Mouse (Mus musculus) ovary, postnatal 10 days (tissue): ENCODE data around the gene 1700016D06Rik.
"Not testable (repeated sequence)": the region's sequence is repeated elsewhere in the genome, so short reads cannot be mapped to it uniquely, and the experiment has no call there.

ENCODE experiments used
- DNase-seq: peaks from one replicate; pipeline ENCODE4 v3.0.0; 2022; ENCODE audit warnings: low spot score

Gene 1700016D06Rik

DNA sequence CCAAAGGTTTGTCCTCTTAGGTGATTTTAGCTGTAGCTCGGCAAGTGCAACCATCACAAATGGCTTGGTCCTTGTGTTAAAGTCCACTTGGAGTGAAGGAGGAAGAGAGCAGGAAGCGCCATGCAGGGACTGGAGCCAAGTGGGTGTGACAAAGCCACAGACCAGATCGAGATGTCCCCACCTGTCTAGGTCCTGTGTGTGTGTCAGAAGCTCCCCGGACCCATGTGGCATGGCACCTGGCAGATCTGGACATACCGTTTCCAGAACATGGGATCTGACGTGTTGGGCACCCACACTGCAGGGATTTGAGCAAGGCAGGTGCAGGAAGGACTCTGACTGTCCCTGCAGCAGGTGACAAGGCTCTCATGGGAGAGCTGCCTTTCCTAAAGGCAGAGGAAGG, 565 bp upstream of the 1700016D06Rik start:
- DNase-seq = no peak

DNA sequence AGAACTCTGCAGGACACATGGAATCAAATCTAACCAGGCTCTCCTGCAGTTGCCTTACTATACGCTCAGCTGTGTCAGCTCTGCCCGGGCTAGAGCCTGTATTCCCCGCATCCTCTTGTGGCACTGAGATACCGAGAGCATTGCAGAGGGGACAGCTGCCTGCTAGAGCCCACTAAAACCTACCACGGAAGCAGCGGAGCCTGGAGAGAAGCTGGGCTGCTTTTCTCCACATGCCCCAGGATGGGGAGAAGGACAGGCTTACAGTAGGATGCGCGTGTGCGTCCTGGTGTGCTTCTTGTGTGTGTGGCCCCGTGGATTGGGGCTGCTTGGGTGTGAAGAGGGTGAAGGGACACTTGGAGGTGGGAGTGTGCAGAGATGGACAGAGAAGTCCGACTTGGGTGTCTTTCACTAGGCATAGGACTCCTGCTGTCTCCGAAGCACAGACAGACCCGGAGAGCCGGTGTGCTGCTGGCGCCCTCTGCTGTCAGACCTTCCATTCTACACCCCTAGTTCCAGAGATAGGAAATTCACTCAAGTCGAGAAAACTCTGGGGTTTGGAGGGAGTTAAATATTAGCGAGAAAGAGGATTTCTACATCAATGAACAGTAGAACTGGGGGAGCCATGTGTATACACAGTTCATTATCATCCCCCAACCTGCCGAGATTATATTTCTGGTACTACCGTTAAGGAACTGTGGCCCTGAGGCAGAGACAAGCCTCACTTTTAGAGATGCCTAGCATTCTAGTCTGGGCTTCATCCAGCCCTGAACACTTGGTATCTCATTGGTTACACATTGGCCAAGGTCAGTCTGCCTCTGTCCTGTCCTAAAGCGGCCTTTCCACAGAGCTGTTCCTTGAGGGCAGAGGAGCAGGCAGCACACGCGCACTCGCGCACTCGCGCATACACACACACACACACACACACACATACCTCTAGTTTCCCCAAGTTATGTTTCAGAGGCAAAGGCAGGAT, 517 bp downstream of the 1700016D06Rik start:
- DNase-seq = peak; percentile 63

DNA sequence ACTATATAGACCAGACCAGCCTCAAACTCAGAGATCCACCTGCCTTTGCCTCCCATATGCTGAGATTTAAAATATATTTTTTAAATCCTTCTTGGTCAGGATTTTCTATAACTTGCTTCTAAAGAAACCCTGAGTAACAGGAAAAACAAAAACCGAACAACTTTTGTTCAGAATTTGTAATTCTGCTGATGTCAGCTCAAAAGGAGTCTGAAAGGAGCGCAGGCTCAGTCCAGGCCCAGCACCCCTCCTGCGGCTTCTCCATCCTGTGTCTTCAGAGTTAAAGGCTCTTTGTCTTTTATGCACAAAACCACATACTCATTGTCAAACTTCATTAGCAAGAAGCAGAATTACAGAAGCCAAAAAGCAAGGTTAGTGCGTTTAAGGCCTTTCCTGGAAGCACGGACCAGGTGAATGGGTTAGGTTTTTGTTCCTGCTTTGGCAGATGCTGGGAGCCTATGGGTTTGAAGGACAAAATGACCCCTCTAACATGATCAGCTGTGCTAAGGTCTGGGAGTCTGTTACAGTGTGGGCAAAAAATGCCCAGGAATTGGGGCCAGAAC, 1.3 kb downstream of the 1700016D06Rik start:
- no peak for DNase-seq

DNA sequence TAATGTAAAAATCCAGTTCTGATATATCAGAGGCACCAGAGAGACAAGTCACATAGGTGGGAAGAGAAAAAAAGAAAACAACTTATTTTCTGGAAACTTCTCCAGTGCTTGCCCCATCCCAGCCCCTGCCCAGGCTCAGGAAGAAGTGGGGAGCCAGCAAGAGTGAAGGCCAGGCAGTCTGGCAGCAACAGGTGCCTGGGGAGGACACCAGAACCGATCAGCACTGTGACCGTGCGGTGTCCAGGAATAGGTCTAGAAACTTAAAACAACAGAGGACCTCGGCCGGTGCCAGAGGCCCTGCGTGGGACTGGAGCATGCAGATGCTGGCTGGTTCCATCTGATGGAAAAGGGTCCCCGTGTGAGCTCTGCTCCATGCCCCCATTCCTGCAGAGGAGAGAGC, 3.4 kb downstream of the 1700016D06Rik start:
- no peak for DNase-seq

DNA sequence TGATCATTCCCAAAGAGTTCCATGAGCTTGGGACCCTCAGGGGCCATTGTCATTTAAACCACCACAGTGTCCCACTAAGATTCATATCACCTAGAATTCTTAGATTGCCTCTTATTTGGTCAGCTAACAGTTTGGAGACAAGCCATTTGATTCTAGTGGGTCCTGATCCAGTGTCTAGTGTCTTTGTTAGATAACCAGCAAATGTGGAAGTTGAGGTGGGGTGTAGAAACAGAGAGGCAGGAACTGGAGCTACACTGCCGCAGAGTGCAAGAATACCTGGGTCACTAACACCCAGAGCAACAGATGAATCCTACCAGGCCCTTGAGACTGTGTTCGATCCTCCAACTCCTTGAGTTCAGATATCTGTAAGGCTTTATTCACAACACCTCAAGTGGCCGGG, 4.7 kb downstream of the 1700016D06Rik start:
- no peak for DNase-seq

DNA sequence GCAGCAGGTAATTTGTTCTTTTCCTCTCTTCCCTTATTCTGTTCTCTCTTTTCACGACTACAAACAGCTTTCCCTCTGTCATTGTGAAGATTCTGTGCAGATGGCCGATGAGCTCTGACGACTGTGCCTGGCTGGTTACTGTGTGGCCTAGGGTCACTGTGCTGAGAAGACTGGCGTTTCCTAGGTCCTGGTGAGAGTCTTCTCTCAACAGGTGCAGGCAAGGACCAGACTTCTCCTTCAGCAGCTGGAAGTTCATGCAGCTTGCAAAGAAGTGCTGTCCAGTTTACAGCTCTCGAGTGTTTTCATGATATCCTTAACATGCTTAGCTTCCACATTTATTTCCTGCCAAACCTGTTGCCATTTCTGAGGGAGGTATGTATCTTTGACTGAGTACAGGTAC, 6.9 kb downstream of the 1700016D06Rik start:
- DNase-seq = no peak

DNA sequence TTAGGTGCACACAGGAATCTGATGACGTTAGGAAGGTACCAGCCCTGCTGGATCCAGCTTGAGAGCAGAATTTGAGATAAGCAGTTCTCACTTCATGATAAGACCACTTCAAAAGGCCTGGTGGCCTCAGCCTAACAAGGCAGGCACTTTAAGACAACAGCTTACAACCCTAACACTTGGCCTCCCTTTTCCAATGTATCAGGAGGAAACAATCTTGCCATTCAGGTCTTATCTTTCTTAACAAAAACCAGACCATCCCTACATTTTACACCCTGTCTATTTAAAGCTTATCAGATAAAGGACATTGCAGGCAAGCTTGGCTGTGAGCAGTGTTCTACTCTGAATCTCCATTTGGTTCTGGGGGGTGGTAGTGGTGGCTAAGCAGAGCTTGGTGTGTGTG, 8.4 kb downstream of the 1700016D06Rik start:
- no peak for DNase-seq

DNA sequence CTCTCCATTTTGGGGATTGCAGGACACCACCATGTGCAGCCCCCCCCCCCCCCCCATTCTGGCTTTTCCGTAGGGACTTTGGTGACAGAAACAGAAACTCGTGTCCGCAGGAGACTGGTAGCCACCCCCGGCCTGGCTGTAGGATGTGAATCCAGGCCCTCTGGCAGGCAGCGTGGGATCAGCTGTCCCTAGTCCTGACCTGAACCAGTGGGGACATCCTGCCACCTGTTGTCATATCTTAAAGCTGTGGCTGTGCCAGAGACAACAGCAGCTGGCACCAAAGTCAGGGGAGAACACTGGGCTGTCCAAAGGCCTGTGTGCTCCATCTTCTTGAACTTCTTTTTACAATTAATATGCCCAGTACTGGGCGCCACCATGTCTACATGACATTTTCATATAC, 9.1 kb downstream of the 1700016D06Rik start:
- DNase-seq = no peak

DNA sequence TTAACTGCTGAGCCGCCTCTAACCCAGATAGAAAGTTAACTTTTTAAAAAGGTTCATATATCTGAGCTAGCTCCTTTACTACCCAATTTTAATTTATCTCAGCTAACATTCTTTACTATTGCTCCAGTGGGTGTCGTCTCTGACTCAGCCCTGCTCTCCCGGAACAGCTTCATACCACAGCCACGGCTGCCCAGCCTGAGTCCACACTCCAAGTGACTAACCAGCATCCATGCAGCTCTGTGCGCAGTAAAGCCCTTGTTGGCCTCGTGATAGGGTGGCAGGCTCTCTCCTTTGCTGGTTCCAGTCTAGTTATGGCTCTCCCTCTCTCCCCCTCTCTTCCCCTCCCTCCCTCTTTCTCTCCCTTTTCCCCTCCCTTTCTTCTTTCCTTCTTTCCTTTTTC, 9.6 kb downstream of the 1700016D06Rik start:
- no peak for DNase-seq

DNA sequence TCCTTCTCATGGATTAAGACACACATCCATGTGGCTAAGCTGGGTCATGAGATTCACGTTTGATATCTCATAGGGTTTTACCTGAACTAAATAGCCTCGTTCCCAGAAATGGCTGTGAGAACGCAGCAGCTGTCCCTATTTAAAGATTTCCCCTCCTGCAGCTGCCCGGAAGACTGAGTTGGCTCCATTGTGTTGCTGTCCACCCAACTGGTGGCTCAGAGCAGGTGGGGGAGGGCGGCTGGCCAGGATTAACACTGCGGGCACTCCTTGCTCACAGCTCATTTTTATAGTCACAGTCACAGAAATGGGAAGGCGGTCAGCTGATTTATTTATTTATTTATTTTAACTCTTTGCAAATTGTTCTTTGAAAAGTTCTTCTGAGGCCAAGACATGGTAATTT, 10.9 kb downstream of the 1700016D06Rik start:
- no peak for DNase-seq

DNA sequence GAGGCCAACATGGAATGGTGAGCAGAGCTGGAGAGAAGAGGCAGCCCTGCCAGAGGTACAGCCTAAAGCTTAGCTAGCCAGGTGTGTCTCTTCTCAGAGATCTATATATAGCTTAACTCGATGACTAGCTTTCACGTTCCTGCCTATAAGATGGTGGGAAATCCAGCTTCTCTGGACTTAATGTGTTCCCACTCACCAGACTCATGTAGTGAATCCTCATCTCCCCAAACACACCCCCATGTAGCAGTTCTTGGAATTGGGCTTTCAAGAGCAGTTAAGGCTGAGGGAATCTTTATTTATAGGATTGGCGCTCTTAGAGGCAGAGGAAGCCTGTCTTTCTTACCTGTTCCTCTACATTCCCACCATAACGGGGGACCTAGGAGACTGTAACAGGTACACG, 13.6 kb downstream of the 1700016D06Rik start:
- no peak for DNase-seq

DNA sequence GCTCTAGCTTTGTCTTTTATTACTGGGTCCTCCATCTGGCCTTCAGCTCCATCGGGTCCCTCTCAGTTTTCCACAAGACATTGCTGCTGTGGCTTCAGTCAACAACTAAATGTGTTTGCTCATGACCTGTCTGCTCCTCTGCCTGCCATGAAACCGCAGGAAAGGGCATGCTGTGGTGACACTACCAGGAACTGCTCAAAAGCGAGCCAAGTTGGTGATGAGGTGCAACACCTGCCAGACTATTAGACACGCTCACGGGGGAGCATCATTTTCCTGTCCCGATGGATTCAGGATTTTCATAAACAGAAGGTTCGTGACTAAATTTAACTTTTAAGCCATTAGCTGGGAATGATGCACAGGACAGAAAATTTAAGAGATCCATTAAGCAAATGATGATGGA, 16.3 kb downstream of the 1700016D06Rik start:
- DNase-seq = no peak

DNA sequence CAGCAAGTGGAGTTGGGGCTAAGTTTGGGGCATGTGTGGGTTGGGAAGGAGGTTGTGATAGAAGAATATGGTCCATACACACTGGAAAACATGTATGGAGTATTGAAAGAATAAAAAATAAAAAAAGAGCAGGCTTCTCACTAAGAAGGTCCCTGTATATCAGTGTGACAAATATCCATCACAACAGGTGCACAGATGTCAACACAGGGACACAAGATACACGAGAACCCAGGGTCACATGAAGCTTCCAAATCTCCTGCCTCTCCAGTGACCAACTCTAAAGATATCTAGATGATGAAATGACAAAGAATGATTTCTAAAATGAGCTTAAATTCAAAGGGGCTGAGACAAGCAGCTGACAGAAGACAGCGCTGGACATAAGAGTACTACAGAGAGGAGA, 32.6 kb downstream of the 1700016D06Rik start:
- no peak for DNase-seq

DNA sequence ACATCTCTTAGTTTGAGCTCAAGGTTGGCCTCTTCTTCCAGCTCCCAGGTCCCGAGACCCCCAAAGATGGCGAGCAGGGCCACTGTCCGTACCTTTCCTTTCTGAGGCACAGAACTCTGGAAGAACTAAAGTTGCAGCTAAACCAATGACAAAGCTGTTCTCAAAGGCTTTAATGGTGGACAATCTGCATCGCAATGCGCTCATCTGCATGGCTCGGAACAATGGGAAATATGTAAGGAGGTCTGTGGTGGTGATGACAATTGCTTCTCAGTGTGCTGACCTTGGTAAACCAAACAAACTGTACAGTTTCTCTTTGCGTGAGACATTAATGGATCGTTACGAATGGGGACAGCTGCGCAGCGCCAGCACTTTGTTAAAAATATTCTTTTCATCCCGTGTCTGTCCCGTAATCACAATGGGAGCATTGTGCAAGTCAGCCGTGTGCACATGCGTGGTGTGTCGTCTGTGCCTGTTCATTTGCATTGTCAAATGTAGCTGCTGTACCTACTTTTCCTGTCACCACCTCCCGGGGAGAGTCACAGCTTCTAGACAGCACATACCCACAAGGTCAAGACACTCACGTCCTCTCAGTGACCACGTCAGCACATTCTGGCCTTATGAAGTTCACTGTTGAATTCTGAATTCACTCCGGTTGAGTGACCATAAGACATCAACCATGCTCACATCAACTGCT, 34.7 kb downstream of the 1700016D06Rik start:
- DNase-seq = not testable (repeated sequence)

DNA sequence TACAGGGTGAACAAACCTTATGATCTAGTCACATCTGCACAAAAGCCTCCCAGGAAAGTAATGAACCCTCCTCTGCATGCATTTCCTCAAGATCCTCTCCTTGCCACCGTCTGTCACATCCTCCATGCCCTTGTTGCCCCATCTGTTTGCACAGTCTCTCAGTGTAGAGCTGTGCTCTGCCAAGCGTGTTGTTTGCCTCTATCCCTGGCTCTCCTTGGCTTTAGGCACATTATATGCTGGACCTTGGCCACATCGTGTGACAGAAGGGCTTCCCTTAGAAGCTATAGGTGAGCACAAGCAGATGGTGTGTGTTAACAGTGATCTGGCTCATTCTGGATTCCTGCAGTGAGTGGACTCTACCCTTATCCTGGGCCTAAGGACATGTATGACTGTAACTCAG, 38.9 kb downstream of the 1700016D06Rik start:
- DNase-seq = no peak

DNA sequence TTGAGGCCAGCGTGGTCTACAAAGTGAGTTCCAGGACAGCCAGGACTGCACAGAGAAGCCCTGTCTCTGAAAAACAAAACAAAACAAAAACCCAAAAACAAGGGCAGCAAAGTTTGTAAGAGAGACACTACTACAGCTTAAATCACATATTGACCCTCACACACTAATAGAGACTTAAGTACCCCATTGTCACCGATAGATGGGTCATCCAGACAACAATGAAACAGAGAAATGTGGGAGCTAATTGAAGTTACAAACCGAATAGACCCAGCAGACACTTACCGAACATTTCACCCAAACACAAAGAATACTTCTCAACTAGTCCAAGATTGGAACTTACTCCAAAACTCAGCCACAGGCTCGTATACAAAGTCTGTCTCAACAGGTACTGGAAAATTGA, 50.8 kb downstream of the 1700016D06Rik start:
- no peak for DNase-seq

DNA sequence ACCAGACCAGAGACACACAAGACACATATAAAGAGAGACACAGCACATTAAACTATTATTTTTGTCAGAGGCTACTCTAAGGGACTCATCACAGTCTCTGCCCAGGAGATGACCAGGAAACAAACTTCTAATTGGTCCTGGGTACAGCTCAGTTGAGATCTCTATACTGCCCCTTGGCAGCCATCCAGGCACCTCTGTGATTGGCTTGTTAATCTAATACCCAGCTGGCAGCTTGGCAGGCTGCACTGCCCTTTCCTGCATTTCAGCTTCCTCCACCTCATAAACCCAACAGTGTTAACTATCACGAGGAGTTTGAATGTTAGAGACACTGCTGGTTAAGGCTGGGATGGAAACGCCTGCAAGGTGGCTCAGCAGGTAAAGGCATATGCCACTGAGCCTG, 57.7 kb downstream of the 1700016D06Rik start:
- no peak for DNase-seq

DNA sequence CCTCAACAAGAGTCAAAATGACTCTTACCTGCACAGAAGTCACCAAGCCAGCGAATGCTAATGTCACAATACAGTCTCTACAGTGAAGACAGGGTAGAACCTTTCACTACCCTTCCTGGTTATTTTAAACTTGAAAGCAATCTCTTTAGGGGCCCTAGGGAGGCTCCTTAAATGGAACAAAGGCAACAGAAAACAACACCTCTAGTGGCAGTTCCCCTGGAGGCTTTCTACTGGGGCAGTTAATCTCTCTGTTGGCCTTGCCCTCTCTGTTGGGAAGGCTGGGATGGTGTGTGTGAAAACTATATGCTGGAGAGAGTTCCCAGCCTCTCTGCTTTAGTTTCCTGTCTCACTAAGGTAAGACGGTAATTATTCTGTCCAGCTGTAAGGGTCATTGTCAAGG, 60.3 kb downstream of the 1700016D06Rik start:
- no peak for DNase-seq

DNA sequence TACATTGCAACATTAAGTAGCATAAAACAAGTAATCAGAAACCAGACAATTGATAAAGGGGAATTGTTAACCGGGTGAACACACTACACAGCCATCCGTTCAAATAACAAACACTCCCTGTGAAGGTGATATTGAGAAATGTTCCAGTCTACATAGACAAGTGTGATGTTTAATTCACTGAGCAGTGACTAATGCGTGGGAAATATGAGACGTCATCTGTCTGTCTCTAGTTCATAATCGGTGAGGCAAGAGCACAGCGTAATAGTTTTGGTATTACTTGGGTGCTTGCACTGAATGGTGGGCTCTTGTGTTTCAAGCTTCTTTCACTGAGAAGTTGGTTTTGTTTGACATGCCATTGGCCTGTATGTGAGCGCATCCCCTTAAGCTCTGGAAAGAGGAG, 63.3 kb downstream of the 1700016D06Rik start:
- no peak for DNase-seq

DNA sequence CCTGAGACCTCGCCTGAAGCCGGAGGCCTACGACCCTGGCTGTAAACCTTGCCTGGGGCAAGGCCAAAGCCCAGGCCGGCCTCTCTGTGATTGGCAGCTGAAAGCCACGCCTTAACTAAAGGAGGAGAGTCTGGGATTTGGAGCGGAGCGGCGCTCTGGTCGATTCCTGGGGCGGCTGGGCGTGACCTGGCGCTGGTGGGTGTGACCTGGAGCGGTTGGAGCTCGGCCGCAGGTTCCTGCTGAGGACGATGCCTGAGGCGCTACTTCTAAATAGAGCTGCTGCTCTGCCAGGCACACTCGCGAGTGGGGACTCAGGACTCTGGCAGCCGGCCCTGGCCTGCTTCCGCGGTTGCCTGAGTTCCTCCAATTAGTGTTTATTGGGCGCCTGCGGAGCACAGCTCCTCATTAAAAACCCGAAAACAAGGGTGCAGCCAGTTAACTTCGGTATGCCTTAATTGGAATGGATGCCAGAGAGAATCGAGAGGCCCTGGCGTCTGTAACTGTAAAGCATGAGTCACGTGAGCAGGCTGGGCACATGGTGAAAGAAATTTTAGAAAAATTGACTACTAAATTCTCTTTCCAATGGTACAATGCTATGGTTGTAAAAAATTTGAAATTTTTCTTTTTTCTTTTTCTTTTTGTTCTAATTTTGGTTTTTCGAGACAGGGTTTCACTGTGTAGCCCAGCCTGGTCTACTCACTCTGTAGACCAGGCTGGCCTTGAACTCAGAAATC, 64.4 kb downstream of the 1700016D06Rik start:
- DNase-seq = peak; percentile 65

DNA sequence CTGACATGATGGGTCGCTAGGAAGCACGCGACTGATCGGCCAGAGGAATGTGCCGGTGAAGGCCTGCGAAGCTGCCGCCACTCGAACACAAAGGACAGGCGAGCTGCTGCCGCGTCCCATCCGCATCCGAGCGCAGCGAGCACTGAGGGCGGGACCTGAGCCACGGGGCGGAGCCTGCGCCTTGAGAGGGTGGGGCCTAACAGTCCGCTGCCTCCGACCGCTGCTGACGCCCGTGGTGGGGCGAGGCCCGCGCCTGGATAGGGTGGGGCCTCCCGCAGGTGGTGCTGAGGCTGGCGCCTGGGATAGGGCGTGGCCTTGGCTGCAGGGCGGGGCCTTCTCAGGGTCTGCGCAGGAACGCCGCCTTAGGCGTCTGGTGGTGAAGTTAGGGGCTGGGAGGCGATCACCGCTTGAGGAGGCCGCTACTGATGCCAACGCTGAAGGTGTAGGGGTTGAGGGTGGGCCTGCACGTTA, 65.2 kb downstream of the 1700016D06Rik start, which contains the start of gene Ankrd10:
Gene Ankrd10 (minus strand): TSS at position 147 of the 471 bp plus-strand sequence.
- peak; percentile 94 for DNase-seq

DNA sequence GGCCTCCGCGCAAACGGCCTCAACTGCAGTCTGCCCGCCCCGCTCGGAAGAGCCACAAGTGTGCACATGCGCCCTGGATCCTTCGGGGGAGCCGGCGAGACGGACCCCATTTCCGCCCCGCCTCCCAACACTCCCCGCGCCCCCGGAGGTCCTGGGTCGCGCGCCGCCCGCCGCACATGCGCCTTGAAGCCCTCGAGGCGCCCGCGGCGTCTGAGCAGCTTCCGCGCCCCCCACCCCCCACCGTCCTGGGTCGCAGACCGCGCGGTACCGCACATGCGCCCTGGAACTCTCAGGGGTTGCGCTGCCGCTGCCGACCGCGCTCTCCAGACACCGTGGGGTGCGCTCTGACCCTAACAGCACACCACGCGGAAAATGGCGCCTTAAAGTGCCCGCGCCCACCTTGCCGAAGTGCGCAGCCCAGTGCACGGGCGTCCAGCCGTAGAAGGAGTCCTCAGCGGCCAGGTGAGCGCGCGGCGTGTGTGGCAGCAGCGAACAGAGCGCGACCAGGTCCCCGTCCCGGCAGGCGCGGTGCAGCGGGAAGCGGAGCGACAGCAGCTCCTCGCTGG, 65.8 kb downstream of the 1700016D06Rik start:
- DNase-seq = peak; percentile 64
